Mouse (Mus musculus) forebrain, embryonic 14.5 days (tissue): ENCODE measurements around the gene Zfp13. TPM values are rescaled to one million over a fixed set of nuclear protein-coding genes. Genes with fewer than 3 reads are reported as not detected.
A peak's percentile ranks its signal among the peaks of the same experiment; 100 is the strongest.

ENCODE experiments used
- ATAC-seq: fragments of 200-750 bp; cut with Nextera tagmentation; 2 replicates; pipeline ENCODE4 v1.8.0; 2017; ENCODE audit warnings: mild to moderate bottlenecking, moderate library complexity
- DNase-seq: peaks from one replicate; pipeline ENCODE4 v3.0.0-alpha.2; 2015; ENCODE audit warnings: low spot score
- H3K27ac ChIP-seq: fragments of 300-500 bp; sonication (generic); 2 replicates; pipeline ENCODE4 v1.5.1; 2014; ENCODE audit warnings: low read depth, mild to moderate bottlenecking, control low read depth, low read length, moderate library complexity
- H3K27me3 ChIP-seq: fragments of 300-500 bp; sonication (generic); replicated peaks from 2 replicates; pipeline ENCODE4 v1.6.1; 2014; ENCODE audit warnings: low read length, control low read depth, mixed read lengths; ENCODE audit not compliant: control insufficient read depth, insufficient read depth
- H3K36me3 ChIP-seq: fragments of 300-500 bp; sonication (generic); 2 replicates; pipeline ENCODE4 v1.6.1; 2014; ENCODE audit warnings: low read length, control low read depth; ENCODE audit not compliant: control insufficient read depth, insufficient read depth
- H3K4me1 ChIP-seq: fragments of 300-500 bp; sonication (generic); 2 replicates; pipeline ENCODE4 v1.6.1; 2014; ENCODE audit warnings: antibody characterized with exemption, low read length, control low read depth; ENCODE audit not compliant: control insufficient read depth, insufficient read depth
- H3K4me2 ChIP-seq: fragments of 300-500 bp; sonication (generic); 2 replicates; pipeline ENCODE4 v1.6.1; 2014; ENCODE audit warnings: mild to moderate bottlenecking, control low read depth, low read length
- H3K4me3 ChIP-seq: fragments of 300-500 bp; sonication (generic); 2 replicates; pipeline ENCODE4 v1.5.1; 2014; ENCODE audit warnings: low read depth, low read length, control low read depth
- H3K9ac ChIP-seq: fragments of 300-500 bp; sonication (generic); 2 replicates; pipeline ENCODE4 v1.6.1; 2014; ENCODE audit warnings: mild to moderate bottlenecking, low read length, control low read depth, moderate library complexity
- H3K9me3 ChIP-seq: fragments of 300-500 bp; sonication (generic); replicated peaks from 2 replicates; pipeline ENCODE4 v1.6.1; 2016; ENCODE audit warnings: low read length, control low read depth, mixed read lengths; ENCODE audit not compliant: control insufficient read depth
- WGBS: fragments of 180-500 bp; shearing (Covaris S2); extraction: QIAGEN DNeasy Blood & Tissue Kit; methylation state at CpG from one replicate; pipeline ENCODE4 v1.1.7; 2014; 5-methylcytosine and 5-hydroxymethylcytosine counted together
- polyA plus RNA-seq: library from polyadenylated mRNA; unstranded; fragments of >200 nt; fragmentation: Nextera tagmentation; extraction: Ambion mirVana; gene quantifications from 2 replicates; pipeline ENCODE4 v1.2.1, GENCODE M21; 2014

Zfp13 gene
- polyA plus RNA-seq = 24.1 and 26.0 TPM in 2 replicates

GRCm38 (mm10) chr17:23598582-23599552 lies at the start of gene Zfp13:
Gene Zfp13, minus strand, starts transcription at chr17:23599487.
- Histone ChIP-seq H3K4me2 (peak within 1 kb of the TSS; percentile 63), H3K36me3 (no peaks in the 10 kb centered on the region), H3K27me3 (0 out of 2 replicates have a peak, but pooled peaks cover 2% of the 10 kb centered on the region), H3K4me3 (peak within 1 kb of the TSS; percentile 36), H3K9me3 (no peaks in the 10 kb centered on the region), H3K27ac (peak within 1 kb of the TSS; percentile 44; the same call in 1 of the 2 replicates), H3K9ac (peak within 1 kb of the TSS; percentile 55), H3K4me1 (peaks cover 6% of the 10 kb centered on the region; the same call in 1 of the 2 replicates)
- WGBS = 9% methylated on average over 30 of the region's 31 CpGs
- ATAC-seq (peak; percentile 96), DNase-seq (peak; percentile 93)

- H3K4me2 ChIP-seq = no peak overlapping the region
- no peaks in the 10 kb centered on the region for H3K9me3 ChIP-seq
- ATAC-seq = no peak
- no peak for DNase-seq
- no peaks in the 10 kb centered on the region for H3K36me3 ChIP-seq
- no peak overlapping the region for H3K4me3 ChIP-seq
- no peak overlapping the region for H3K9ac ChIP-seq
- no peak overlapping the region for H3K27ac ChIP-seq
- H3K4me1 ChIP-seq = peaks cover 6% of the 10 kb centered on the region; the same call in 1 of the 2 replicates
- 32% methylated on average over 10 of the region's 10 CpGs for WGBS
- H3K27me3 ChIP-seq = peaks cover 16% of the 10 kb centered on the region
Measured at GRCm38 (mm10) chr17:23645894-23646293, 46.6 kb upstream of the Zfp13 start.

GRCm38 (mm10) chr17:23644613-23645495 lies 45.6 kb upstream of the Zfp13 start, which contains the start of gene Mmp25:
Gene Mmp25, minus strand, starts transcription at chr17:23645277.
- WGBS = 1% methylated on average over 58 of the region's 58 CpGs
- Histone ChIP-seq H3K4me3 (peak within 1 kb of the TSS; percentile 30), H3K9me3 (no peaks in the 10 kb centered on the region), H3K9ac (peak within 1 kb of the TSS; percentile 48), H3K36me3 (no peaks in the 10 kb centered on the region), H3K27ac (no peak within 1 kb of the TSS), H3K27me3 (peaks cover 16% of the 10 kb centered on the region), H3K4me1 (peaks cover 6% of the 10 kb centered on the region; the same call in 1 of the 2 replicates), H3K4me2 (peak within 1 kb of the TSS; percentile 58)
- peak; percentile 13 for DNase-seq
- ATAC-seq = 0 out of 2 replicates have a peak, but pooled peaks have one; percentile 15

- Histone ChIP-seq H3K4me2 (no peak overlapping the region), H3K9ac (no peak overlapping the region), H3K4me1 (no peaks in the 10 kb centered on the region), H3K27me3 (no peaks in the 10 kb centered on the region), H3K4me3 (no peak overlapping the region), H3K9me3 (no peaks in the 10 kb centered on the region), H3K27ac (no peak overlapping the region), H3K36me3 (no peaks in the 10 kb centered on the region)
- ATAC-seq (no peak), DNase-seq (no peak)
- WGBS = 88% methylated on average over 8 of the region's 8 CpGs
Measured at GRCm38 (mm10) chr17:23631241-23631640, 32.0 kb upstream of the Zfp13 start.

- peak; percentile 86 for ATAC-seq
- no peak overlapping the region for H3K4me3 ChIP-seq
- 18% methylated on average over 22 of the region's 22 CpGs for WGBS
Measured at GRCm38 (mm10) chr17:23630195-23631020, 31.1 kb upstream of the Zfp13 start.

GRCm38 (mm10) chr17:23627813-23628212 lies 28.5 kb upstream of the Zfp13 start:
- no peak overlapping the region for H3K27ac ChIP-seq
- no peaks in the 10 kb centered on the region for H3K4me1 ChIP-seq
- ATAC-seq (no peak), DNase-seq (no peak)
- H3K4me3 ChIP-seq = no peak overlapping the region
- no peak overlapping the region for H3K4me2 ChIP-seq
- H3K27me3 ChIP-seq = no peaks in the 10 kb centered on the region
- no peaks in the 10 kb centered on the region for H3K9me3 ChIP-seq
- no peak overlapping the region for H3K9ac ChIP-seq
- no peaks in the 10 kb centered on the region for H3K36me3 ChIP-seq
- 33% methylated on average over 7 of the region's 7 CpGs for WGBS

More at GRCm38 (mm10) chr17:23630195-23631020, 31.1 kb upstream of the Zfp13 start:
- peak; percentile 70 for DNase-seq
- Histone ChIP-seq H3K27me3 (no peaks in the 10 kb centered on the region), H3K27ac (no peak overlapping the region), H3K36me3 (no peaks in the 10 kb centered on the region), H3K9me3 (no peaks in the 10 kb centered on the region), H3K4me2 (peak overlapping the region; percentile 35), H3K9ac (peak overlapping the region; percentile 29; the same call in 1 of the 2 replicates), H3K4me1 (no peaks in the 10 kb centered on the region)

GRCm38 (mm10) chr17:23620351-23620750 lies 21.1 kb upstream of the Zfp13 start:
- no peak overlapping the region for H3K9ac ChIP-seq
- WGBS = 85% methylated on average over 7 of the region's 7 CpGs

GRCm38 (mm10) chr17:23617087-23617486 lies 17.8 kb upstream of the Zfp13 start:
- Histone ChIP-seq H3K4me3 (no peak overlapping the region), H3K27me3 (no peaks in the 10 kb centered on the region)
- 76% methylated on average over 9 of the region's 9 CpGs for WGBS

More at GRCm38 (mm10) chr17:23620351-23620750, 21.1 kb upstream of the Zfp13 start:
- Histone ChIP-seq H3K4me3 (no peak overlapping the region), H3K27me3 (no peaks in the 10 kb centered on the region), H3K9me3 (no peaks in the 10 kb centered on the region), H3K36me3 (no peaks in the 10 kb centered on the region), H3K4me1 (no peaks in the 10 kb centered on the region), H3K27ac (no peak overlapping the region), H3K4me2 (no peak overlapping the region)
- ATAC-seq (no peak), DNase-seq (no peak)

More at GRCm38 (mm10) chr17:23617087-23617486, 17.8 kb upstream of the Zfp13 start:
- DNase-seq (no peak), ATAC-seq (no peak)
- H3K9me3 ChIP-seq = no peaks in the 10 kb centered on the region
- no peaks in the 10 kb centered on the region for H3K4me1 ChIP-seq
- H3K9ac ChIP-seq = no peak overlapping the region
- no peak overlapping the region for H3K4me2 ChIP-seq
- no peaks in the 10 kb centered on the region for H3K36me3 ChIP-seq
- H3K27ac ChIP-seq = no peak overlapping the region
